Mouse (Mus musculus) liver, embryonic 15.5 days (tissue): Measurements from ENCODE around the gene Il1r1. TPM values are rescaled to one million over a fixed set of nuclear protein-coding genes. Genes with fewer than 3 reads are reported as not detected.

Experiments used
- ATAC-seq: fragments of 200-750 bp; cut with Nextera tagmentation; 2 replicates; pipeline ENCODE4 v1.8.0; 2017; ENCODE audit warnings: moderate number of reproducible peaks, mild to moderate bottlenecking, moderate library complexity; ENCODE audit not compliant: insufficient read depth
- H3K27ac ChIP-seq: fragments of 300-500 bp; sonication (generic); replicated peaks from 2 replicates; pipeline ENCODE4 v1.5.1; 2015; ENCODE audit warnings: mild to moderate bottlenecking, inconsistent platforms
- H3K27me3 ChIP-seq: fragments of 300-500 bp; sonication (generic); 2 replicates; pipeline ENCODE4 v1.6.1; 2015; ENCODE audit warnings: mild to moderate bottlenecking, inconsistent platforms
- H3K36me3 ChIP-seq: fragments of 300-500 bp; sonication (generic); replicated peaks from 2 replicates; pipeline ENCODE4 v1.6.1; 2015; ENCODE audit warnings: moderate library complexity, mild to moderate bottlenecking, inconsistent platforms
- H3K4me1 ChIP-seq: fragments of 300-500 bp; sonication (generic); replicated peaks from 2 replicates; pipeline ENCODE4 v1.6.1; 2015; ENCODE audit warnings: inconsistent platforms
- H3K4me2 ChIP-seq: fragments of 300-500 bp; sonication (generic); 2 replicates; pipeline ENCODE4 v1.6.1; 2015; ENCODE audit warnings: moderate library complexity, mild to moderate bottlenecking, inconsistent platforms
- H3K4me3 ChIP-seq: fragments of 300-500 bp; sonication (generic); replicated peaks from 2 replicates; pipeline ENCODE4 v1.5.1; 2015; ENCODE audit warnings: mild to moderate bottlenecking, inconsistent platforms
- H3K9ac ChIP-seq: fragments of 300-500 bp; sonication (generic); 2 replicates; pipeline ENCODE4 v1.6.1; 2015; ENCODE audit warnings: moderate library complexity, mild to moderate bottlenecking, inconsistent platforms
- H3K9me3 ChIP-seq: fragments of 300-500 bp; sonication (generic); replicated peaks from 2 replicates; pipeline ENCODE4 v1.6.1; 2016; ENCODE audit warnings: inconsistent platforms
- WGBS: fragments of 180-500 bp; shearing (Covaris S2); methylation state at CpG from one replicate; pipeline ENCODE4 v1.1.7; 2015; ENCODE audit warnings: mixed read lengths; ENCODE audit not compliant: insufficient replicate concordance; 5-methylcytosine and 5-hydroxymethylcytosine counted together
- polyA plus RNA-seq: library from polyadenylated mRNA; unstranded; fragments of >200 nt; fragmentation: Nextera tagmentation; extraction: Ambion mirVana; gene quantifications from 2 replicates; pipeline ENCODE4 v1.2.1, GENCODE M21; 2015

Il1r1 gene
- polyA plus RNA-seq, 1 experiment from 2014 or later: 7.5 TPM

DNA sequence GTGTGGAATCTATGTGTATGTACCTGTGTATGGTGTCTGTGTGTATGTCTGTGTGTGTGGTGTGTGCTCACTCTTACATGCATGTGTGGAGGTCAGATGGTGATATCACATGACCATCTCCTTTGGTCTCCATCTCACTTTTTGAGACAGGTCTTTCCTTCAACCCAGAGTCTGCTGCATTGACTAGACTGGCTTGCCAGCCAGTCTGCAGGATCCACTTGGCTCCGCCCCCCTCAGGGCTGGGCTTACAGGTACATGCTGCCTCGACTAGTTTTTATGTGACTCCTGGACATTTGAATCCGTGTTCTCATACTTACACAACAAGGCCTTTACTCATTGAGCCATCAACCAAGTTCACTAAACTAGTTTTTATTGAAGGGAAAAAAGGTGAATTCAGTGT, 6.2 kb downstream of the Il1r1 start:
- H3K4me1 ChIP-seq: peaks cover 45% of the 10 kb centered on the region

DNA sequence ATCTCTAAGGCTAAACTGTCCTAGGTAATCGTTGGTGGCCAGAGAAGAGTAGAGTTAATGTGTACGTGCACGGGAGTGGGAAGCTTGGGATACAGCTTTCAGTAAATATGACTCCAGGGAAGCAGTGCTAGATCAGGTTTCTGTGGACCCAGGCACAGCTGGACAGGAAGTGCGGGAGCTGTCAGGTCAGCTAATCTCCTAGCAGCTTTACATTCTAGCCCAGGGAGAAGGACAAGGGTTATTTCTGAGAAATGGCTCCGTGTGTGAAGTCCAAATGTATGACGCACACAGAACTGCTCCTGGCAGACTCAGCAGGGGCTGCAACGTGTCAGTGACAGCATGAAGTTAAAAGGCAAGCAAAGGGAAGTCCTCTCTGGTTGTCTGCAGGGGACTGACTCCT, 8.3 kb downstream of the Il1r1 start:
- Histone ChIP-seq H3K9ac (no peak overlapping the region), H3K27me3 (no peaks in the 10 kb centered on the region), H3K4me3 (no peak overlapping the region), H3K4me1 (peaks cover 39% of the 10 kb centered on the region), H3K36me3 (no peaks in the 10 kb centered on the region), H3K27ac (no peak overlapping the region; the same call in 1 of the 2 replicates), H3K4me2 (no peak overlapping the region), H3K9me3 (no peaks in the 10 kb centered on the region)
- no peak for ATAC-seq
- WGBS: 46% methylated on average over 7 of the region's 7 CpGs

More for the DNA sequence above, 6.2 kb downstream of the Il1r1 start:
- Histone ChIP-seq H3K36me3 (no peaks in the 10 kb centered on the region), H3K9me3 (no peaks in the 10 kb centered on the region), H3K27me3 (no peaks in the 10 kb centered on the region), H3K9ac (no peak overlapping the region), H3K27ac (no peak overlapping the region), H3K4me2 (no peak overlapping the region), H3K4me3 (no peak overlapping the region)
- WGBS: 73% methylated on average over 3 of the region's 3 CpGs
- no peak for ATAC-seq

DNA sequence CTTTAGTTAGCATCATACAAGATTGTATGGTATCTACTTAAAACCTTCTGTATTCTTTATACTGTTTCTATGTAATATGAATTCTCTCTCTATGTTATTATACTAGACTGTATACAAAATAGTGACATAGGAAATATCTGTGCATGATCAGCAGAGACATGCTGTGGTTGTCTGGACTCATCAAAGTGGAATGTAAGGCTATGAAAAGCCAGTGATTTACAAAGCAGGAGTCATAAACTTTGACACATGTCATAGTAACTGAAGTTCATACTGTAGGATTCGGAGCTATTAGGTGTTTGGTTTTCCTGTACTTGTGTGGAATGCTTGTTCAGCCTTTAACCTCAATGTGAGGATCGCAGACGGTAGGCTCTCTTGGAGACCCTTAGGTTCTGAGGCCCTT, 8.7 kb downstream of the Il1r1 start:
- no peak overlapping the region for H3K4me3 ChIP-seq
- 69% methylated on average over 3 of the region's 3 CpGs for WGBS
- no peaks in the 10 kb centered on the region for H3K9me3 ChIP-seq
- H3K9ac ChIP-seq: no peak overlapping the region
- no peaks in the 10 kb centered on the region for H3K27me3 ChIP-seq
- no peak overlapping the region for H3K4me2 ChIP-seq
- H3K4me1 ChIP-seq: peaks cover 35% of the 10 kb centered on the region
- no peaks in the 10 kb centered on the region for H3K36me3 ChIP-seq
- ATAC-seq: no peak
- H3K27ac ChIP-seq: no peak overlapping the region

DNA sequence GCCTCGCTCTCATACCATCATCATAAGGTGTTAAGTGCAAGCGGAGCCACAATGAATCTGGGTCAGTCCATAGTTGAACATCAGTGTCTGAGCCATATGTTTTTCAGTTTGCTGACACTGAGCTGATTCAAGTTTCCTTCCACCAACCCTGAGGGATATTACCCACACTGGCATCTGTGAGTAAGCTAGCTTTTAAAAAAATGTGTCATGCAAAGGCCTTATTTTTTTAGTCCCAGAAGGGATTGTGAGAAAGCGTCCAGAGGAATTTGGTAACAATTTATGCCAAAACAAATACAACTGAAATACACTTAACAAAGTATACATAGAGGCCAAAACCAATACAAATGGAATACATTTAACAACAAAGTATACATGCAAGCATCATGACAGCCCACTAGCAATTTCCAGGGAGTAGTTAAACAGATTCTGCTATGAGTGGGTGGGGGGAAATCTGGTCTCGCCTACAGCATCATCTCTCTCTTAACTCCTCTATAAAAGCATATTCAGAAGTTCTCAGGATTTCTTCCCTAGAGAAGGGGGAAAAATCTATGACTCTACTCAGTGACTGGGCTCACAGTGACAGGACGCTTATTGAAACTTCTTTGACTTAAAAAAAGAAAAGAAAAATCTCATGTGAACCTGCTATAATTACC, 10.8 kb downstream of the Il1r1 start:
- no peaks in the 10 kb centered on the region for H3K36me3 ChIP-seq
- peaks cover 14% of the 10 kb centered on the region for H3K4me1 ChIP-seq
- WGBS: 66% methylated on average over 5 of the region's 5 CpGs
- no peaks in the 10 kb centered on the region for H3K9me3 ChIP-seq
- no peak overlapping the region for H3K9ac ChIP-seq
- no peak for ATAC-seq
- no peak overlapping the region for H3K4me3 ChIP-seq
- H3K27ac ChIP-seq: no peak overlapping the region
- H3K27me3 ChIP-seq: no peaks in the 10 kb centered on the region
- no peak overlapping the region for H3K4me2 ChIP-seq

DNA sequence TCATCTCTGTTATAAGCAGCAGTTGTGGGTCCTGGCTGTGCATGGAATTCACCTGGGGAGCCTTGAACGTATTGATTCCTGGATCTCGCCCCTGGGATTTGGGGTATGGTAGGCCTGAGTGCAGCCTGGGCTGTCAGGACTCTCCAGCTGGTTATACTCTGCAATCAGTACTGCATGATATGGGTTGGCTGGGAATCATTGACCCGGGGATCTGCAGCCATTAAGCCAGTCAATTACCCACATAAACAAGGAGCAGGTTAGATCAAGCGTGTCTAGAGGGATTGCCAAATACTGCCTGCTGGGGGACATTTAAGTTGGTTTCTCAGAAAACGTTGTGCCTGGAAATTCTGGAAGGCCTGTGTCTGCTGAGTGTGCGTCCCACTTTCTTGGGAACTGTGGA, 11.8 kb downstream of the Il1r1 start:
- Histone ChIP-seq H3K4me3 (no peak overlapping the region), H3K4me2 (no peak overlapping the region), H3K36me3 (no peaks in the 10 kb centered on the region), H3K9ac (no peak overlapping the region), H3K9me3 (no peaks in the 10 kb centered on the region), H3K27me3 (no peaks in the 10 kb centered on the region), H3K27ac (no peak overlapping the region), H3K4me1 (peaks cover 9% of the 10 kb centered on the region; the same call in 1 of the 2 replicates)
- WGBS: 57% methylated on average over 6 of the region's 6 CpGs
- no peak for ATAC-seq

DNA sequence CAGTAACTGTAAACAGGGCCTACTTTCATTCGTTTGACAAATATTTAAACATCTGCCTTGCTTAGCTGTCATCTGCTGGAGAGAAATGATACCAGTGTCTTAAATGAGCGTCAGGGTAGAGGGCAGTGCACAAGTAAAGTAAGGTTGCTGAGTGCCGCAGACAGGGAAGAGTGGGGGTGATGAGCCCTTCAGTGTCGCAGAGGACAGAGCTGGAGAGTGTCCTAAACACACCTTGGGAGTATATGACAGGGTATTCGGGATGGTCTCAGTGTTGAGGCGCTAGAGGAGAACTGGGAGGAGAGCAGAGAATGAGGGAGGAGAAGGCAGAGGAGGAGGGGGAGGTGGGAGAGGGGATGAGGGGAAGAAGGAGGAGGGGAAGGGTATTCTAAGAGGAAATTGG, 12.2 kb downstream of the Il1r1 start:
- H3K27ac ChIP-seq: no peak overlapping the region
- ATAC-seq: no peak
- H3K4me3 ChIP-seq: no peak overlapping the region
- no peaks in the 10 kb centered on the region for H3K9me3 ChIP-seq
- H3K4me2 ChIP-seq: no peak overlapping the region
- no peaks in the 10 kb centered on the region for H3K27me3 ChIP-seq
- WGBS: 56% methylated on average over 6 of the region's 6 CpGs
- H3K36me3 ChIP-seq: no peaks in the 10 kb centered on the region
- peaks cover 9% of the 10 kb centered on the region; the same call in 1 of the 2 replicates for H3K4me1 ChIP-seq
- no peak overlapping the region for H3K9ac ChIP-seq

DNA sequence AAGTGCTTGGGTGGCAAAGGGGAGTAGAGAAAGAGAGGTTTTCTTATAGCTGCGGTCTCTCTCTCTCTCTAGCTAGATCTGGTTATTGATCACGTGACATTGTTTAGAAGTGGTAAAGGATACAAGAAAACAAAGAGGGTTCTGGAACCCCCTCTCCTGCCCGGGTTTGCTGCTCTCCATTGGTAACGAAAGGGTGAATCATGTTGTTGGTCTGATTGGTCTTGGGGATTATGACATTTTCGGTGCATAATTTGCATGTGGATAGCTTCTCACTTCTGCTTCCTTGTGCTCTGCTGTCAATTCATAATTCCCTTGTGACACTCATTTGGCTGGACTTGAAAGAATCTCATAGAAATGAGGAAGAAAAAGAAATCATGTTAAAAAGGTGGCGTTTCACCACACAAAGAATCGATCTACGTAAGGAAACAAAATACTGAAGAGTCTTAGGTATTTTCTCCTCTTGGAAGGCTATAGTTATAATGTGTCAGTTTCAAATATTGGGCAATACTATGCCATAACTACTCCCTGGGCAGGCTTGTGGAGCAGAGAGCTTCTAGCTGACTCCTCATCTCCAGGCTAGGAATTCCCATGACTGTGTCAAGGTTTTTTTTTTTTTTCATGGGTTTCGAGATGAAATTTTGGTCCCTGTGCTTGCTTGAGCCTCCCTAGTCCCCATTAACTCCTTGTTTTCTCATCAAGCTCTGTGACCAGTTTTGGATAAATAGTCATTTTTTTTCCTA, 15.6 kb downstream of the Il1r1 start:
- Histone ChIP-seq H3K27me3 (no peaks in the 10 kb centered on the region), H3K36me3 (no peaks in the 10 kb centered on the region), H3K4me3 (no peak overlapping the region), H3K9me3 (no peaks in the 10 kb centered on the region), H3K4me1 (no peaks in the 10 kb centered on the region; the same call in 1 of the 2 replicates), H3K4me2 (no peak overlapping the region), H3K9ac (no peak overlapping the region), H3K27ac (no peak overlapping the region)
- WGBS: 59% methylated on average over 9 of the region's 9 CpGs
- ATAC-seq: no peak

DNA sequence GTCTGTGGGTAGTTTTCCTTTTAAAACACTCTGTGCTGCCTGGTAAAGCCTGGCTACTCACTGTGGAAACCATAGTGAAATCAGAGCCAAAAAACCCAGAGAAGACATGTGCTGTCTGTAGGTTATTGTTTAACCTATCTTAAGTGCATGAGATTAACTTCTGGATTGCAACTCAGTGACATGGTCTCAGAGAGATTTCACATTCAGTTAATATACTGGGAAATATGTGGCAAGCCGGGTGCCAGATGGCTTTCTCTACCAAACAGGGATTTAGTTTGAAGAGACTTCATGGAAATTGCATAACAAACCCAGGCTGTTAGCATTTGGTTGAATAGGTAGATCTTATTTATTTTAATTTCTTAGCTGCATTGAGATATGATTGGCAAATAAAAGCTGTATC, 17.8 kb downstream of the Il1r1 start:
- Histone ChIP-seq H3K27me3 (no peaks in the 10 kb centered on the region), H3K36me3 (no peaks in the 10 kb centered on the region), H3K9ac (no peak overlapping the region), H3K9me3 (no peaks in the 10 kb centered on the region), H3K4me2 (no peak overlapping the region), H3K27ac (no peak overlapping the region), H3K4me3 (no peak overlapping the region), H3K4me1 (no peaks in the 10 kb centered on the region)
- no peak for ATAC-seq
- 54% methylated on average over 1 of the region's 1 CpGs for WGBS

DNA sequence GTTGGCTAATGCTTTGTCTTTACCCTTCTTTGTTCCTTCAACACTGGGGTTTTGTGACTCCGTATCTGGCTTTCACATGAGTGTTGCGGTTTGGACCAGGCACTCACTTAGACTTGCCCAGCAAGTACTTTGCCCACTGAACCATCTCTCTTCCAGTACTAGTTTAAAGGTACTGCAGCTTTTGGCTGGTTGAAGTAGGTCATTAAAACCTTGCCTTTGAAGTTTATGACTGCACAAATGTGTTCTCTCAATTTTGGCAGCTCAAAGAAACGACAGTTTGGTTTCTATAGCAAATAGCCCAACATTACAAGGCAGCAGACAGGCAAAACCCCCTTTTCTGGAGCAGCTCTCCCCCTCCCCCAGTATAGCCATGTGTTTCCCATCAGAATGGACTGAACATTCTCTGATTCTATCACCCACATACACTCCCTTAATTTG, 18.7 kb downstream of the Il1r1 start:
- Histone ChIP-seq H3K27ac (no peak overlapping the region), H3K4me2 (no peak overlapping the region), H3K9me3 (no peaks in the 10 kb centered on the region), H3K36me3 (no peaks in the 10 kb centered on the region), H3K4me3 (no peak overlapping the region), H3K4me1 (no peaks in the 10 kb centered on the region), H3K9ac (no peak overlapping the region), H3K27me3 (no peaks in the 10 kb centered on the region)
- WGBS: 74% methylated on average over 3 of the region's 3 CpGs
- no peak for ATAC-seq

DNA sequence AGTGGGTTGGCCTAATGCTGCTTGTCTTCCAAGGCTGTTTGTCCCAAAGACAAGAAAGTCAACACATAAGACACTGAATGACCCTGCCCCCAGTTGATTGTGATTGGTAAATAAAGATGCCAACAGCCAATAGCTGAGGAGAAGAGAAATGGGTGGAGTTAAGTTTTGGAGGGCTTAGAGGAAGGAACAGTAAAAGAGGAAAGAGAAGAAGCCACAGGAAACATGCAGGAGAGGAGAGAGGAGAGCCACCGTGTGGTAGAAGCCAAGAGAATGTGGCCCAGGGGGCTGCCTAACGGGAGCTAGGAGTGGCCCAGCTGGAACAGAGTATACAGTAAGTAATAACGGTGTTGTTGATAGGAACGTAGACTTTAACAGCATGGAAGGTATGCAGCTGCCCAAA, 25.5 kb downstream of the Il1r1 start:
- no peak for ATAC-seq
- Histone ChIP-seq H3K9ac (no peak overlapping the region), H3K27me3 (no peaks in the 10 kb centered on the region), H3K4me3 (no peak overlapping the region), H3K36me3 (no peaks in the 10 kb centered on the region), H3K27ac (no peak overlapping the region), H3K9me3 (no peaks in the 10 kb centered on the region), H3K4me2 (no peak overlapping the region), H3K4me1 (no peaks in the 10 kb centered on the region)
- 26% methylated on average over 4 of the region's 4 CpGs for WGBS

DNA sequence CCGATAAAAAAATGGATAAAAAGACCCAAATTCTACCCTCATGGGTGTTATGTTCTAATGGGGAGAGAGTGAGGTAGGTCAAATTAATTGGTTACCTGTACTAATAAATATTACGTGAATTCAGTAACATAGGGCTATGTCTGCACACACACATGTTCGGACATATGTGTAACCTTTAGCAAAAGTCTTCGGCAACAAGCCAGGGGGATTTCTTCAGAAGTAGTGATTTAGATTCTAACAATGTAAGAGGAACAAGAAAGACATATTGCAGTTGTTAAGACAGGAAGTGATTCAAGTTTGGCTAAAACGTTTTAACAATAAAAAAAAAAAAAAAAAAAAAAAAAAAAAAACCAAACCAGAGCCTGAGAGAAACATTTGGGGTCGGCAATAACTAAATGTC, 27.6 kb downstream of the Il1r1 start:
- Histone ChIP-seq H3K36me3 (no peaks in the 10 kb centered on the region), H3K27ac (no peak overlapping the region), H3K4me1 (no peaks in the 10 kb centered on the region), H3K9me3 (no peaks in the 10 kb centered on the region), H3K4me3 (no peak overlapping the region), H3K27me3 (no peaks in the 10 kb centered on the region), H3K9ac (no peak overlapping the region), H3K4me2 (no peak overlapping the region)
- no peak for ATAC-seq
- WGBS: 66% methylated on average over 6 of the region's 6 CpGs
